Mouse (Mus musculus) midbrain, embryonic 14.5 days (tissue): ENCODE data around the gene Rom1. TPM values are rescaled to one million over a fixed set of nuclear protein-coding genes. Genes with fewer than 3 reads are reported as not detected.

Source experiments
- ATAC-seq: fragments of 200-750 bp; cut with Nextera tagmentation; 2 replicates; pipeline ENCODE4 v1.8.0; 2017; ENCODE audit warnings: moderate number of reproducible peaks, moderate library complexity; ENCODE audit not compliant: low FRiP score, low TSS enrichment
- DNase-seq: peaks from one replicate; pipeline ENCODE4 v3.0.0-alpha.2; 2015
- H3K27ac ChIP-seq: fragments of 300-500 bp; sonication (generic); replicated peaks from 2 replicates; pipeline ENCODE4 v1.5.1; 2014; ENCODE audit warnings: mild to moderate bottlenecking, low read depth, low read length, moderate library complexity
- H3K27me3 ChIP-seq: fragments of 300-500 bp; sonication (generic); 2 replicates; pipeline ENCODE4 v1.6.1; 2014; ENCODE audit warnings: low read length, control low read depth, mixed read lengths; ENCODE audit not compliant: control insufficient read depth, insufficient read depth
- H3K36me3 ChIP-seq: fragments of 300-500 bp; sonication (generic); 2 replicates; pipeline ENCODE4 v1.6.1; 2014; ENCODE audit warnings: low read length, control low read depth; ENCODE audit not compliant: control insufficient read depth, insufficient read depth
- H3K4me1 ChIP-seq: fragments of 300-500 bp; sonication (generic); 2 replicates; pipeline ENCODE4 v1.6.1; 2014; ENCODE audit warnings: mild to moderate bottlenecking, antibody characterized with exemption, low read length, control low read depth; ENCODE audit not compliant: control insufficient read depth, insufficient read depth
- H3K4me2 ChIP-seq: fragments of 300-500 bp; sonication (generic); 2 replicates; pipeline ENCODE4 v1.6.1; 2014; ENCODE audit warnings: mild to moderate bottlenecking, low read length, moderate library complexity
- H3K4me3 ChIP-seq: fragments of 300-500 bp; sonication (generic); replicated peaks from 2 replicates; pipeline ENCODE4 v1.5.1; 2014; ENCODE audit warnings: low read depth, low read length
- H3K9ac ChIP-seq: fragments of 300-500 bp; sonication (generic); replicated peaks from 2 replicates; pipeline ENCODE4 v1.6.1; 2014; ENCODE audit warnings: mild to moderate bottlenecking, low read length, moderate library complexity
- H3K9me3 ChIP-seq: fragments of 300-500 bp; sonication (generic); 2 replicates; pipeline ENCODE4 v1.6.1; 2016; ENCODE audit warnings: low read length, control low read depth, mixed read lengths; ENCODE audit not compliant: control insufficient read depth
- WGBS: fragments of 180-500 bp; shearing (Covaris S2); extraction: QIAGEN DNeasy Blood & Tissue Kit; methylation state at CpG from one replicate; pipeline ENCODE4 v1.1.7; 2014; 5-methylcytosine and 5-hydroxymethylcytosine counted together
- microRNA-seq: library from miRNA; unstranded; fragments of <30 nt; microRNA quantifications from one replicate; pipeline ENCODE4, GENCODE M21; 2016
- polyA plus RNA-seq: library from polyadenylated mRNA; unstranded; fragments of >200 nt; fragmentation: Nextera tagmentation; extraction: Ambion mirVana; gene quantifications from 2 replicates; pipeline ENCODE4 v1.2.1, GENCODE M21; 2014

The Rom1 gene
- polyA plus RNA-seq, 1 experiment from 2014 or later: 1.4 TPM

DNA sequence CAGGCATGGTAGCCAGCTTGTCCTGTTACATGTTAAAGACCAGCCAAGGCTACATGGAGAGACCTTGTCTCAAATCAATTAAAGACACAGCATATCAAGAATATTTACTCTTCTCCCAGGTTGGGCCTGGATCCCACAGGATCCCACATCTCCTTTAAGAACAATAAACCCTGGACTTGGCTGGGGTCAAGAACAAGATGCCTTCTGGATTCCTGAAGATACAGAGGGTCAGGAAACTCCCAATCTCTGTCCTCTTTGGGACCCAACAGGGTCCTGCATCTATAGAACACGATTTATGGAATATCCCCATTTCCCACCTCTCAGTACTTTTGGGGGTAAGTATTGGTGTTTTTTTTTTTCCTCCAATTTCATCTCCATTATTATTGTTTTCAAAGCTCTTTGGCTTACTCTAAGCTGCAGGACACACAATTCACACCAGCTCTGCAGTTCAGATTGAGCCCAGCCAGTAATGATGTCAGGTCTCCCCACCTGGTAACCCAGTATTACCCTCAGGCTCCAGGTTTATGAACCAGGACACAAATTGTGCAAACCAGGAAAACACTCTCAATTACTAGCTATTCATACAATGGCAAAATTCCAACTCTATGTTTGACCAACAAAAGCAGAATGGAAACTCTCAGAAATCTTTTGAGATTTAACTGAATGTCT is 42.1 kb downstream of the Rom1 start:
- 54% methylated on average over 1 of the region's 1 CpGs for WGBS
- H3K27me3 ChIP-seq: no peaks in the 10 kb centered on the region
- H3K4me1 ChIP-seq: peaks cover 15% of the 10 kb centered on the region
- no peak overlapping the region for H3K4me2 ChIP-seq
- H3K9ac ChIP-seq: no peak overlapping the region
- no peak for DNase-seq
- H3K36me3 ChIP-seq: peaks cover 3% of the 10 kb centered on the region
- H3K4me3 ChIP-seq: no peak overlapping the region
- H3K9me3 ChIP-seq: no peaks in the 10 kb centered on the region
- H3K27ac ChIP-seq: no peak overlapping the region
- ATAC-seq: no peak

DNA sequence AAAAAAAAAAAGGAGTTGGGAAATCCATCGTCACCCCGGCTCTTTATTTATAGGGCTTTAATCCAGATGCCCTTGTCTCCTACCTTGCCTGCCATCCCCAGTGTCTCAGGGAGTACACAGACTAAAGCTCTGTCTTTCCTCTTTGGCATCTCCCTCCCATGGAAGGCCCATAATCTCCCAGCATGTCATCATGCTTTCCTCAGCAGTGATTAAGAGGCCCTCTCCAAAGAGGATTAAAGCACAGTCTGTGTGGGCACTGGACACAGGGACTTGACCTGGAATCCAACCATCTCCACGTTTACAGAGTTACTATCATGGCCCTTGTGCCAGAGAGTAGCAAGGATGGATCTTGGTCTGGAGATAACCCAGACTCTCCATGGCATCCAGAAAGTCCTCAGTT is 45.5 kb downstream of the Rom1 start, which contains the start of the genes Lbhd1 and Gm49403:
Gene Lbhd1, plus strand, starts transcription at position 117 of the 400 bp plus-strand sequence.
Gene Gm49403, plus strand, starts transcription at position 315 of the 400 bp plus-strand sequence.
- H3K4me1 ChIP-seq: peaks cover 18% of the 10 kb centered on the region
- H3K4me2 ChIP-seq: no peak within 1 kb of the TSS
- H3K27ac ChIP-seq: no peak within 1 kb of the TSS
- H3K4me3 ChIP-seq: no peak within 1 kb of the TSS
- 65% methylated on average over 3 of the region's 3 CpGs for WGBS
- H3K9ac ChIP-seq: no peak within 1 kb of the TSS
- H3K36me3 ChIP-seq: peaks cover 4% of the 10 kb centered on the region; the same call in 1 of the 2 replicates
- ATAC-seq (no peak), DNase-seq (no peak)
- H3K27me3 ChIP-seq: no peaks in the 10 kb centered on the region
- H3K9me3 ChIP-seq: no peaks in the 10 kb centered on the region

DNA sequence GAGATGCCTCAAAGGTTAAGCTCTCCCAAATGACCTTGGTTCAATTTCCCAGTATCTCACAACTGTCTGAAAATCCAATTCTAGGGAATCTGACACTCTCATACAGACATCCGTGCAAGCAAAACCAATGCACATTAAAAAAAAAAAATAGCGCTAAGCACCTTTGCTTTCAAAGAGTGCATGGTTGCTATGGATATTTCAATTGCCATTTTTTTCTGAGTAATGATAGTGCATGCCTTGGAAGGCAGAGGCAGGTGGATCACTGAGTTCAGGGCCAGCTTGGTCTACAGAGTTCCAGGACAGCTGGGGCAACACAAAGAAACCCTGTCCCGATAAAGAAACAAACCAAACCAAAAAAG is 48.1 kb downstream of the Rom1 start:
- ATAC-seq: no peak

DNA sequence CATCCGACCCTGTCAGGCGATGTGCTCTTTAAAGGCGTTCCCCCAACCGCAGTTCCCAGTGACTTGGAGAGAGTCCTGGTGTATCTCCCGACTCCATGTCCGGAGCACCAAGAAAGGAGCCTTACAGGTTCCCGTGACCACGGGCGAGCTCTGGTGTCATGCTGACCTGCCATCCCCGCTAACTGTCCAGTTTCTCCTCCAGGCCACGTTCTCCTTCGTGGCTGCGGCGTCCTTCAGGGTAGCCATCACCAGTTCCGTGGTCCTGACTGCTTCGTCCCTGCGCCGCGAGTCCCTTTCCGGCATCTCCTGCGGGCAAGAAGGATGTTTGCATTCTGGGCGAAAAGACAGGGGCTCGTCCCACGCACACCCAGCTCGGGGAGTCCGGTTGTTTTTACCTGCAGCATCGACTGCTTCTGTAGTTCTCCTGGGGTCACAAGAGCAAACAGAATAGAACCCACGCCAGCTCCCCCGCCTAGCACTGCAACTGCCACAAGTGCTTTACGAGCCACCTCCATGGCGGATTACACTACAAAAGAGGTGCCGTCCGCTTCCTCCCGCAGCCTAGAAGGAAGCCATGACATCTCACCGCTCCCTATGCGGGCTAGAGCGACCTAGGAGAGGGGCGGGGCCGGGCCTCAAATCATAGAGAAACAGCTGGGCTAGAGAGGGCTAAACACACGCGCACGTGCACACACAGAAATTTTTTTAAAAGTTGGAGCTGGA is 48.7 kb downstream of the Rom1 start, which contains the start of gene Uqcc3:
Gene Uqcc3, minus strand, starts transcription at position 613 of the 723 bp plus-strand sequence.
- ATAC-seq (peak; percentile 96), DNase-seq (peak; percentile 92)
- peaks cover 30% of the 10 kb centered on the region for H3K36me3 ChIP-seq
- peak within 1 kb of the TSS; percentile 88 for H3K9ac ChIP-seq
- under 1% methylated on average over 42 of the region's 42 CpGs for WGBS
- H3K4me2 ChIP-seq: peak within 1 kb of the TSS; percentile 91
- H3K4me1 ChIP-seq: peaks cover 10% of the 10 kb centered on the region; the same call in 1 of the 2 replicates
- H3K4me3 ChIP-seq: peak within 1 kb of the TSS; percentile 72
- no peaks in the 10 kb centered on the region for H3K9me3 ChIP-seq
- H3K27ac ChIP-seq: peak within 1 kb of the TSS; percentile 87
- no peaks in the 10 kb centered on the region for H3K27me3 ChIP-seq

More for the DNA sequence above, 48.1 kb downstream of the Rom1 start:
- 12% methylated on average over 3 of the region's 3 CpGs for WGBS
- no peak for DNase-seq
- H3K36me3 ChIP-seq: peaks cover 24% of the 10 kb centered on the region
- no peaks in the 10 kb centered on the region for H3K27me3 ChIP-seq
- peak overlapping the region; percentile 72 for H3K4me3 ChIP-seq
- H3K9me3 ChIP-seq: no peaks in the 10 kb centered on the region
- peaks cover 10% of the 10 kb centered on the region; the same call in 1 of the 2 replicates for H3K4me1 ChIP-seq
- H3K4me2 ChIP-seq: peak overlapping the region; percentile 91
- H3K27ac ChIP-seq: peak overlapping the region; percentile 87; the same call in 1 of the 2 replicates
- H3K9ac ChIP-seq: peak overlapping the region; percentile 88; the same call in 1 of the 2 replicates

Small RNA genes within 50 kb of the gene (microRNA-seq; reads per million reads assigned to microRNA genes)
- not detected for gene Mir5136

Other genes with a start within 250 kb of the Rom1 start
- gene Slc3a2, start 206.0 kb downstream of the Rom1 start, polyA plus RNA-seq: 157 TPM in 2 replicates
- 89.1 and 95.7 TPM in 2 replicates for gene Wdr74, start 193.5 kb downstream of the Rom1 start, polyA plus RNA-seq
- gene 1700092M07Rik, start 188.6 kb downstream of the Rom1 start, polyA plus RNA-seq: 0.97 and 1.1 TPM in 2 replicates
- gene Stx5a, start 187.9 kb downstream of the Rom1 start, polyA plus RNA-seq: 102 and 110 TPM in 2 replicates
- 146 and 171 TPM in 2 replicates for gene Nxf1, start 172.3 kb downstream of the Rom1 start, polyA plus RNA-seq
- 270 and 278 TPM in 2 replicates for gene Tmem223, start 158.4 kb downstream of the Rom1 start, polyA plus RNA-seq
- 24.8 and 32.4 TPM in 2 replicates for gene Tmem179b, start 154.9 kb downstream of the Rom1 start, polyA plus RNA-seq
- 18.0 and 21.0 TPM in 2 replicates for gene Taf6l, start 142.9 kb downstream of the Rom1 start, polyA plus RNA-seq
- gene Polr2g, start 130.8 kb downstream of the Rom1 start, polyA plus RNA-seq: 156 and 165 TPM in 2 replicates
- gene Zbtb3, start 126.8 kb downstream of the Rom1 start, polyA plus RNA-seq: 7.2 and 7.9 TPM in 2 replicates
- 37.5 and 55.8 TPM in 2 replicates for gene Ttc9c, start 110.0 kb downstream of the Rom1 start, polyA plus RNA-seq
- 8.8 and 9.6 TPM in 2 replicates for gene Hnrnpul2, start 109.3 kb downstream of the Rom1 start, polyA plus RNA-seq
- gene AC129217.1, start 99.6 kb downstream of the Rom1 start, polyA plus RNA-seq: not detected in 2 replicates
- 78.2 and 98.7 TPM in 2 replicates for gene Bscl2, start 91.9 kb downstream of the Rom1 start, polyA plus RNA-seq
- gene Gng3, start 90.2 kb downstream of the Rom1 start, polyA plus RNA-seq: 466 and 598 TPM in 2 replicates
- 0.28 and 0.62 TPM in 2 replicates for gene Lrrn4cl, start 78.6 kb downstream of the Rom1 start, polyA plus RNA-seq
- gene Ubxn1, start 57.9 kb downstream of the Rom1 start, polyA plus RNA-seq: 139 and 154 TPM in 2 replicates
- 61.3 and 62.6 TPM in 2 replicates for gene Uqcc3, start 48.4 kb downstream of the Rom1 start, polyA plus RNA-seq
- gene Lbhd1, start 45.6 kb downstream of the Rom1 start, polyA plus RNA-seq: 34.9 and 38.0 TPM in 2 replicates
- not detected in 2 replicates for gene Gm49403, start 45.4 kb downstream of the Rom1 start, polyA plus RNA-seq
- 40.4 and 43.1 TPM in 2 replicates for gene 1810009A15Rik, start 40.5 kb downstream of the Rom1 start, polyA plus RNA-seq
- 0.30 TPM in 1 of 2 replicates, not detected in the other for gene Gm49416, start 40.4 kb downstream of the Rom1 start, polyA plus RNA-seq
- 28.2 and 31.1 TPM in 2 replicates for gene Ints5, start 36.4 kb downstream of the Rom1 start, polyA plus RNA-seq
- 59.0 and 83.3 TPM in 2 replicates for gene Ganab, start 31.3 kb downstream of the Rom1 start, polyA plus RNA-seq
- gene B3gat3, start 9.0 kb downstream of the Rom1 start, polyA plus RNA-seq: 75.0 and 83.5 TPM in 2 replicates
- 4.3 and 5.5 TPM in 2 replicates for gene Eml3, start 196 bp upstream of the Rom1 start, polyA plus RNA-seq
- gene Mta2, start 12.5 kb upstream of the Rom1 start, polyA plus RNA-seq: 38.0 and 62.2 TPM in 2 replicates
- 20.0 and 25.0 TPM in 2 replicates for gene Tut1, start 24.5 kb upstream of the Rom1 start, polyA plus RNA-seq
- gene Eef1g, start 37.7 kb upstream of the Rom1 start, polyA plus RNA-seq: 308 and 311 TPM in 2 replicates
- 1.2 and 4.2 TPM in 2 replicates for gene Ahnak, start 59.9 kb upstream of the Rom1 start, polyA plus RNA-seq
- gene Scgb1a1, start 158.6 kb upstream of the Rom1 start, polyA plus RNA-seq: not detected in 2 replicates
- gene Asrgl1, start 206.3 kb upstream of the Rom1 start, polyA plus RNA-seq: 15.0 and 17.5 TPM in 2 replicates